Mouse (Mus musculus): ENCODE results near the gene Stk39.

- TF ChIP-seq MAFK (IDR thresholded peaks at IDR 0.05; ENCODE audit: insufficient read depth, low read depth, low read length) (no peak), CHD2 (IDR thresholded peaks at IDR 0.05; ENCODE audit: low read depth, low read length) (no peak), HCFC1 (IDR thresholded peaks at IDR 0.05; ENCODE audit: borderline replicate concordance, insufficient read depth, low read length) (no peak), ZC3H11A (IDR thresholded peaks at IDR 0.05; ENCODE audit: borderline replicate concordance, low read depth, low read length) (no peak), ZNF384 (IDR thresholded peaks at IDR 0.05; ENCODE audit: low read depth, low read length) (no peak)
Observed at GRCm38 (mm10) chr2:68281575-68281974, 190.5 kb downstream of the Stk39 start.

Data from ES-E14 (cell line).